Mouse (Mus musculus) hindbrain, embryonic 16.5 days (tissue): ENCODE data around the gene Cyp2a4. TPM values are rescaled to one million over a fixed set of nuclear protein-coding genes. Genes with fewer than 3 reads are reported as not detected.
"Not testable (repeated sequence)": the region's sequence is repeated elsewhere in the genome, so short reads cannot be mapped to it uniquely, and the experiment has no call there.

Source experiments
- ATAC-seq: fragments of 200-750 bp; cut with Nextera tagmentation; 2 replicates; pipeline ENCODE4 v1.8.0; 2017; ENCODE audit warnings: moderate TSS enrichment, moderate library complexity
- H3K27ac ChIP-seq: fragments of 300-500 bp; sonication (generic); 2 replicates; pipeline ENCODE4 v1.5.1; 2014; ENCODE audit warnings: low read depth, mild to moderate bottlenecking, control low read depth, low read length, moderate library complexity
- H3K27me3 ChIP-seq: fragments of 300-500 bp; sonication (generic); replicated peaks from 2 replicates; pipeline ENCODE4 v1.6.1; 2014; ENCODE audit warnings: low read length; ENCODE audit not compliant: control insufficient read depth, insufficient read depth
- H3K36me3 ChIP-seq: fragments of 300-500 bp; sonication (generic); 2 replicates; pipeline ENCODE4 v1.6.1; 2014; ENCODE audit warnings: mild to moderate bottlenecking, low read length, moderate library complexity, mixed read lengths; ENCODE audit not compliant: control insufficient read depth, insufficient read depth
- H3K4me1 ChIP-seq: fragments of 300-500 bp; sonication (generic); 2 replicates; pipeline ENCODE4 v1.6.1; 2014; ENCODE audit warnings: low read depth, low read length; ENCODE audit not compliant: control insufficient read depth, insufficient read depth
- H3K4me2 ChIP-seq: fragments of 300-500 bp; sonication (generic); 2 replicates; pipeline ENCODE4 v1.6.1; 2014; ENCODE audit warnings: mild to moderate bottlenecking, low read length, control low read depth, moderate library complexity
- H3K4me3 ChIP-seq: fragments of 300-500 bp; sonication (generic); 2 replicates; pipeline ENCODE4 v1.5.1; 2014; ENCODE audit warnings: mild to moderate bottlenecking, low read length, control low read depth, moderate library complexity
- H3K9ac ChIP-seq: fragments of 300-500 bp; sonication (generic); 2 replicates; pipeline ENCODE4 v1.6.1; 2014; ENCODE audit warnings: low read depth, mild to moderate bottlenecking, control low read depth, low read length, moderate library complexity
- H3K9me3 ChIP-seq: fragments of 300-500 bp; sonication (generic); 2 replicates; pipeline ENCODE4 v1.6.1; 2014; ENCODE audit warnings: mild to moderate bottlenecking, low read length, moderate library complexity; ENCODE audit not compliant: control insufficient read depth
- WGBS: fragments of 180-500 bp; shearing (Covaris S2); extraction: QIAGEN DNeasy Blood & Tissue Kit; methylation state at CpG from one replicate; pipeline ENCODE4 v1.1.7; 2014; 5-methylcytosine and 5-hydroxymethylcytosine counted together
- polyA plus RNA-seq: library from polyadenylated mRNA; unstranded; fragments of >200 nt; fragmentation: Nextera tagmentation; extraction: Ambion mirVana; gene quantifications from 2 replicates; pipeline ENCODE4 v1.2.1, GENCODE M21; 2015

The Cyp2a4 gene
- not detected in 2 replicates for polyA plus RNA-seq

DNA sequence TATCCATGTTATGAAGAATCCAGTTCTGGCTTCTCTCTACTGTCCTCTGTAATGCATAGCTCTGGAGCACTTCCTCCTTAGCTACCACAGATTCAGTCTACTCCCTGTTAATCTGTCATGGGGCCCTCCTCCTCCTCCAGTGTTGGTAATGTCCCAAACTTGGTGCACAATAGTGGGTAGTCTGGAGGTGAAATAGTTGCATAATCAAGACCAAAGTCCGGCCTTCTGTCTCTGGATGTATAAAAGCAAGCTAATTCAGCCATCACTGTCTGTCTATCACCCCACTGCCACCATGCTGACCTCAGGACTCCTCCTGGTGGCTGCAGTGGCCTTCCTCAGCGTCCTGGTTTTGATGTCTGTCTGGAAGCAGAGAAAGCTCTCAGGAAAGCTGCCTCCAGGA, at the start of gene Cyp2a4:
Cyp2a4 (plus strand) TSS at position 244 of the 400 bp plus-strand sequence.
- WGBS = 66% methylated on average over 2 of the region's 2 CpGs
- H3K9me3 ChIP-seq, H3K4me1 ChIP-seq, H3K27me3 ChIP-seq, H3K27ac ChIP-seq, H3K9ac ChIP-seq, ATAC-seq, H3K4me2 ChIP-seq, H3K4me3 ChIP-seq, H3K36me3 ChIP-seq: not testable (repeated sequence)

DNA sequence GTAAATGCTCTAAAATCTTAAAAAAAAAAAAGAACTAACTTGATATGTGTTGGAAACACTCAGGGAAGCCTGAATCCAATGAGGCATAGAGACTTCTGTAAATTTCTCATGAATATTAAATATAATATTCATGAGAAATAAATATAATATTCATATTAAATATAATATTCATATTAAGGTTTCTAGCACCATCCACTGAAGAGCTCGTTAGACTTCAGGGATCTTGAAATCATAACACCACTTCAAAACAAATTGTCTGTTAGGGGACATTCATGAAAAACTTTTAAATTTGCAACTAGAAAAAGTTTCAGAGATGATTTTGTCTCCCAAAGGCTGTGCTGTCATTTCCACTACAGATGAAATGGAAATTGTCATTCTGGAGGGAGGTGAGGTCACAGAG, 46.9 kb upstream of the Cyp2a4 start, which contains the start of gene Vmn1r184:
Vmn1r184 (plus strand) TSS at position 301 of the 400 bp plus-strand sequence.
- H3K36me3 ChIP-seq, H3K27ac ChIP-seq, H3K4me1 ChIP-seq, H3K27me3 ChIP-seq, H3K4me2 ChIP-seq, H3K4me3 ChIP-seq, H3K9ac ChIP-seq, ATAC-seq, H3K9me3 ChIP-seq: not testable (repeated sequence)
- 78% methylated on average over 1 of the region's 1 CpGs for WGBS

DNA sequence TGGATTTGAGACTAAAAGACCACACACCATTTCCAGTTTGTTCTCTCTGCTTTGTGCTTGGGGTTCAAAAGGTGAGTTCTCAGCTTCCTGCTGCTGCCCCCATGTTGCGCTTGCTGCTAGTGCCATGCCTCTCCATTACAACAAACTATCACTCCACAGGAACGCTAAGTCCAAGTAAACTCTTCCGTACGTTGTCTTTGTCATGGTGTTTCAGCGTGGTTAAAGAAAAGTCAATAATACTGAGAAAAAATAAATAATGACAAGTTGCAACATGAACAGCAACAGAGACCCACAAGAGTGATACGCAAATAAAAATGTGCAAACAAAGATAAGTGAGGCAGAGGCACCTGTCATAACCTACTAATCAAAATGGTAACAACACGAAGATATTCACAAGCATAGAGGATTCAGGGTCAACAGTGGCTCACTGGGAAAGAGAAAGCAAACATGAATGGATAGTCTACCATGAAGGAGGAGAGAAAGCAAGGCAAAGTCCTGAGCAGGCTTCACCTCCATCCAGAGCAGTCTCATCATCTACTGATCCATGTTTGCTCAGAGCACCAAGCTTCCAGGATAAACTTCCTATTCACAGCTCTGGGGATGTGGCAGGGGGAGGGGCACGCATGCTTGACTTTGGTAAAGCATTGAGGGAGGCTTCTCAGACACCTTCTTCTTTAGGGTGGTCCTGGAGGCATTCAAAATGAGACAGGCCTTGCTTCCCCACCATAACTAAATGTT, 3.4 kb upstream of the Cyp2a4 start:
- H3K27me3 ChIP-seq, H3K9me3 ChIP-seq, H3K27ac ChIP-seq, H3K9ac ChIP-seq, H3K4me1 ChIP-seq, H3K4me3 ChIP-seq, H3K36me3 ChIP-seq, H3K4me2 ChIP-seq, ATAC-seq: not testable (repeated sequence)
- 81% methylated on average over 8 of the region's 8 CpGs for WGBS

DNA sequence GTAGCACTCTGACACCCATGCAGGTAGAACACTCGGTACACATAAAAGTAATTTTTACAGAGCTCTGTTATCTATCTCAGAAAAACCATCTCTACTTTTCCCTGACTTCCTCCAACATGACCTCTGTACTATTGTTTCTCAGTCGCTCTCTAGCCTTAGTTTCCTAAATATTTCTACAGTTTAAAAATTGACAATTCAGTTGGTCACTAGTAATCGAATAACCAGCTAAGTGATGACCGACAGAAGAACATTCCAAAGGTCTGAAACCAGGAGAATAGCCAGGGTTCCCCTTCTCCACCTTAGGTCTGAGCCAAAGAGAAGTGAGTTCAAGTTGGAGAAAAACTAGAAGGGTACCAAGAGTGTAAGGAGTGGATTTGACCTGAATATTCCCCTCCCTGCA, 4.8 kb downstream of the Cyp2a4 start:
- not testable (repeated sequence) for H3K4me2 ChIP-seq, H3K9me3 ChIP-seq, H3K27me3 ChIP-seq, H3K4me1 ChIP-seq, ATAC-seq, H3K9ac ChIP-seq, H3K4me3 ChIP-seq, H3K36me3 ChIP-seq, H3K27ac ChIP-seq
- WGBS = 88% methylated on average over 4 of the region's 4 CpGs

DNA sequence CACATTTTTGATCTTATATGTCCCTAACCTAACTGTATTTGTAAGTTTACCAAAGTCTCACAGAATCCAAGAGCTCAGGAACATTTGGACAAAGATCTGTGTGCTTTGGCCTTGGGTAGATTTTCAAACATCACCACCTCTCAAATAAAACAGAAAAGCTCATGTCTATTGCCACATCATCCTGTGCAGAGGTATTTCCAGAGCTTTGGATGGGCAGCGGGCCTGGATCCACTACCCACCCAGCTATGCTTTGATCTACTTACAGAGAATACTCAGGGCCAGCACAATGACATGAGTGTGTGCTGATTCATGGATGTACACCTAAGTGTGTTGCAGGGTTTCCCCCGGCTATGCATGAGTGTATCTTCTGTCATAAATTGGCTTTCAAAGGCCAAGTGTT, 8.2 kb downstream of the Cyp2a4 start:
- H3K4me3 ChIP-seq, H3K9me3 ChIP-seq, H3K9ac ChIP-seq, H3K27me3 ChIP-seq, H3K4me1 ChIP-seq, H3K36me3 ChIP-seq, H3K27ac ChIP-seq, H3K4me2 ChIP-seq, ATAC-seq: not testable (repeated sequence)
- WGBS = 95% methylated on average over 2 of the region's 2 CpGs

DNA sequence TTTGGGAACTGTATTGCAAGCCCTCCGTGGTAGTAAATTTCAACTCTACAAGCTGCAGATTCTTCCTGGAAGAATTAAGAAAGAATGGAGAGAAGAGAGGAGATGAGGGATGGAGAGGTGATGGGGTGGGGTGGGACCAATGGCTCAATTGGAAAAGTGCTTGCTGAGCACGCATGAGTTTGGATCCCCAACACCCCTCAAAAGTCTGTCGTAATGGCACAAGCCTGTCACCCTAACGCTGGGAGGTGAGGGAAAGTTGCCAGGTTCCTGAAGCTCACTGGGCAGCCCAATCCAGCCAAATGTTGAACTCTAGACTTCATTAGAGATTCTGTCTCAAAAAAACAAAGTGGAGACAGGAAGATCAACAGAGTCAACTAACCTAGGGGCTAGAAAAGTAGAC, 8.8 kb downstream of the Cyp2a4 start:
- not testable (repeated sequence) for H3K9ac ChIP-seq, H3K4me3 ChIP-seq, H3K4me1 ChIP-seq, H3K27me3 ChIP-seq, H3K9me3 ChIP-seq, H3K4me2 ChIP-seq, ATAC-seq, H3K27ac ChIP-seq, H3K36me3 ChIP-seq
- WGBS = 80% methylated on average over 4 of the region's 4 CpGs

DNA sequence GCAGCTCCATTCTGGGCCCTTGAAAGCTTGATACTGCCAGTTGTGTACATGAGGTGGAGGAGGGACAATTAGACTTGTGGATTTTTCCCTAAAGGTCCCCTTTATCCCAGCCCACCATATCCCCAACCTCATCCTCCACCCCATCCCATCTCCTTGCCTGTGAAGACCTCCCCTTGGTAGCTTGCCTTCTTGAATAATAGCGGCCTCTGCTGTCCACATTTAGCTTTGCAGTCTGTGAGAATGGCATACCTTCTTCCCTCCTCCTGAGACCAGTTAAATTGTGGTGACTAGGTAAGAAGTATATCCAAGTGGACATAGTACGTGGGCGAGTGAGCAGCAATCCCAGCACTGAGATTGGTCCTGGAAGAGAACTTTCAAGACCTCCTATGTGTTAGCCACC, 13.4 kb downstream of the Cyp2a4 start:
- H3K27ac ChIP-seq, H3K9ac ChIP-seq, H3K36me3 ChIP-seq, H3K27me3 ChIP-seq, H3K4me2 ChIP-seq, H3K4me1 ChIP-seq, H3K9me3 ChIP-seq, H3K4me3 ChIP-seq, ATAC-seq: not testable (repeated sequence)
- 58% methylated on average over 3 of the region's 3 CpGs for WGBS

DNA sequence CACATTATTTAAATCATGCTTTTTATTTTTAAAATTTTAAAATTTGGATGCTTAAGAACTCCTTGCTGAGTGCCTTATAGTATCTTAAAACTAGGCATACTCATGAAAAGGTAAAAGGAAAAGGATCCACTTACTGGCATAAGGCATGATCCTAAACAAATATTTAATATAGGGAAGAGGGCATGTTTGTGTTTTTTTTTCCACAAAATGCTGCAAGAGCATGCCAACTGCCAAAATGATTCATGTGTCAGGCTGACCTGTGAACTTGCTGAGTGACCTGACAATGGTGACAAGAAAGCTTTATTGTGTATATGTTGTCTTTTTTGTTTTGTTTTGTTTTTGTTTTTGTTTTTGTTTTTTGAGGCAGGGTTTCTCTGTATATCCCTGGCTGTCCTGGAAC, 43.2 kb downstream of the Cyp2a4 start:
- not testable (repeated sequence) for H3K27me3 ChIP-seq, H3K4me2 ChIP-seq, H3K9ac ChIP-seq, H3K27ac ChIP-seq, H3K4me1 ChIP-seq, H3K4me3 ChIP-seq, H3K36me3 ChIP-seq, ATAC-seq, H3K9me3 ChIP-seq

DNA sequence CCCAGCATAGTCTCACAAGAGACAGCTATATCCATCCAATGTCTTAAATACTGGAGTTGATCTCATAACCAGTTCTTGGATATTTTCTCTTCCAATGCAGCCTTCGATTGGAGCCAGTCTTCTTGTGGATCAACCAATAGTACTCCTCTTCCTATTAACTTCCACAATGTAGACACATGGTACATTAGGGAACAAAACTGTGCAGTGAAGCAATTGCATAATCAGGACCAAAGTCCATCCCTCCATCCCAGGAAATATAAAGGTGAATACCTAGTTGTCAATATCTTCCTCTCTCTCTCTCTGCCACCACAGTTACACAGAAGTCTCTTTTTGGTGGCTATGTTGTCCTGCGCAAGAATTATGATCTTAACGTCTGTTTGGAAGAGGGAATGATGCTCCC, 45.3 kb downstream of the Cyp2a4 start:
- H3K9me3 ChIP-seq, H3K27me3 ChIP-seq, H3K4me2 ChIP-seq, H3K27ac ChIP-seq, ATAC-seq, H3K4me1 ChIP-seq, H3K9ac ChIP-seq, H3K36me3 ChIP-seq, H3K4me3 ChIP-seq: not testable (repeated sequence)
- WGBS = 79% methylated on average over 2 of the region's 3 CpGs

DNA sequence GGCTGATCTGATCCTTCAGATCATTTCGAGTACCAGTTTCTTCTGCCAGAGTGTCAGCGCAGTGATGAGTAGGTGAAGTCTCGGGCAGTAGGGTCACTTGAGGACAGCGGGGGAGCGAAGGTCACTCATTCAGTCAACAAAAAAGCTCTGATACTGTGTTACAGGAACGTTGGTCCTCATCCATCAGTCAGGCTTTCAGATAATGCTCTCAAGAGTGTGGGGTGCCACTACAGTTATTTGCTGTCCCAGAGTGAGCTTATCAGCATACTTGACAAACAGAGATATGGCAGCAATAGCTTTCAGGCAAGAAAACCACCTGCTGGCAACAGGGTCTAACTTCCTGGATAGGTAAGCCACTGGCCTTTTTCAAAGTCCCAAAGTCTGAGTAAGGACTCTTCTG, 49.8 kb downstream of the Cyp2a4 start:
- not testable (repeated sequence) for H3K9me3 ChIP-seq, H3K9ac ChIP-seq, H3K4me1 ChIP-seq, H3K4me2 ChIP-seq, H3K27ac ChIP-seq, H3K36me3 ChIP-seq, ATAC-seq, H3K4me3 ChIP-seq, H3K27me3 ChIP-seq
- 88% methylated on average over 4 of the region's 6 CpGs for WGBS
